Mouse (Mus musculus): Measurements from ENCODE around the gene Serpinc1.
"Not testable (repeated sequence)": the region's sequence is repeated elsewhere in the genome, so short reads cannot be mapped to it uniquely, and the experiment has no call there.

Serpinc1 gene

GRCm38 (mm10) chr1:161025410-161026210, 47.2 kb downstream of the Serpinc1 start:
- DNase-seq, result peak in 1 of 2 experiments; percentile 17

GRCm38 (mm10) chr1:161027196-161027595, 48.8 kb downstream of the Serpinc1 start:
- DNase-seq, result no peak

GRCm38 (mm10) chr1:161028427-161028826, 50.0 kb downstream of the Serpinc1 start:
- not testable (repeated sequence) for DNase-seq

- no peak for DNase-seq
These were observed 51.7 kb downstream of the Serpinc1 start for GRCm38 (mm10) chr1:161030058-161030457.

- no peak for DNase-seq
These were observed 53.5 kb downstream of the Serpinc1 start for GRCm38 (mm10) chr1:161031881-161032280.

- DNase-seq, result no peak
These were observed 54.0 kb downstream of the Serpinc1 start for GRCm38 (mm10) chr1:161032345-161032744.

- no peak for DNase-seq
These were observed 55.6 kb downstream of the Serpinc1 start for GRCm38 (mm10) chr1:161033856-161034434.

GRCm38 (mm10) chr1:161034435-161035280, 56.3 kb downstream of the Serpinc1 start, which contains the start of gene Zbtb37:
Gene Zbtb37, minus strand, starts transcription at chr1:161034849.
- DNase-seq, result peak; percentile 98 to 99

- DNase-seq, result peak in 1 of 2 experiments; percentile 60
These were observed 56.9 kb downstream of the Serpinc1 start for GRCm38 (mm10) chr1:161035281-161035785.

GRCm38 (mm10) chr1:161035786-161036404, 57.5 kb downstream of the Serpinc1 start:
- peak in 1 of 2 experiments; percentile 11 for DNase-seq

GRCm38 (mm10) chr1:161036411-161036841, 58.0 kb downstream of the Serpinc1 start:
- DNase-seq, result no peak

GRCm38 (mm10) chr1:161037026-161037425, 58.6 kb downstream of the Serpinc1 start:
- DNase-seq, result no peak

- no peak for DNase-seq
These were observed 59.2 kb downstream of the Serpinc1 start for GRCm38 (mm10) chr1:161037599-161037998.

GRCm38 (mm10) chr1:161038004-161038403, 59.6 kb downstream of the Serpinc1 start:
- no peak for DNase-seq

- DNase-seq, result no peak
These were observed 60.8 kb downstream of the Serpinc1 start for GRCm38 (mm10) chr1:161038968-161039721.

GRCm38 (mm10) chr1:161039741-161040425, 61.5 kb downstream of the Serpinc1 start:
- no peak for DNase-seq

GRCm38 (mm10) chr1:161040426-161040770, 62.0 kb downstream of the Serpinc1 start:
- no peak for DNase-seq

- no peak for DNase-seq
These were observed 62.5 kb downstream of the Serpinc1 start for GRCm38 (mm10) chr1:161040855-161041254.

- no peak for DNase-seq
These were observed 63.1 kb downstream of the Serpinc1 start for GRCm38 (mm10) chr1:161041261-161042020.

- no peak for DNase-seq
These were observed 68.6 kb downstream of the Serpinc1 start for GRCm38 (mm10) chr1:161046972-161047371.
